Comparison of ENCODE assay signal across 8 mouse cellular contexts in the genomic region with DNA sequence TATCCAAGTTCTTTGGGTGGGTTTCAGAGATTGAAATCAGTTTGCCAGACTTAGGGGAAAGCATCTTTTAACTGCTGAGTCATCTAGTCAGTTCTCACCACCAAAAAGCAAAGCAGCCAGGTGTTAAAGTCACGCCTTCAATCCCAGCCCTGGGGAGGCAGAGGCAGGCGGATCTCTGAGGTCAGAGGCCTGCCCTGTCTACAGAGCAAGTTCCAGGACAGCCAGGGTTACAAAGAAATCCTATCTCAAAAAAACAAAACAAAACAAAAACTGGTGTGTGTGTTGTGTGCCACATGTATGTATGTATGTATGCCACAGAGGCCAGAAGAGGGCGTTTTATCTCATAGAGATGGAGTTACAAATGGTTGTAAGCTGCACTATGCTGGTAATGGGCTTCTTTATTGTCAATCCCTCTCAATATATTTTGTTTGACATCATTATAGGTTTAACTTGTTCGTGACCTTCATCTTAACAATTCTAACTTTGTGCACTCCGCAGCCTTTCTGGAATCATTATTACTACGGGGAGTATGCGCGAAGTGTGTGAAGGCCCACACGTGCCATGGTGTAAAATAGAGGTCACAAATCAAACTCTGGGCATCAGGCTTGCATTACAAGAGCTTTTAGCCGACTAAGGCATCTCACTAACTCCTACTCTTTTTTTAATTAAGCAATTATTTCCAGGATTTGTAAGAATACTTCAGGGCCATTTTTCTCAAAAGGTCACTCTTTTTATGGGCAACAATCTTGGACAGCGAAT. TPM values are rescaled to one million over a fixed set of nuclear protein-coding genes. Genes with fewer than 3 reads are reported as not detected.
A peak's percentile ranks its signal among the peaks of the same experiment; 100 is the strongest.
DNase-seq lines count a peak whose midpoint lies in the region; ATAC-seq lines count a peak whose summit lies in the region.

No protein-coding gene starts in this region.

- intact Hi-C loops in heart, postnatal 25 days (cut with DNase I), result loop anchor here (2.0 to 10.0 kb wide), 4 partner anchors 42 to 694 kb away; partner anchors contain the start of genes Casp8ap2 and Map3k7

- H3K9ac ChIP-seq in heart, embryonic 11.5 days (ENCODE audit: low read depth, low read length), result peak overlapping the region; percentile 34; the same call in 1 of the 2 replicates
- peak overlapping the region; percentile 68 for H3K9ac ChIP-seq in hindbrain, embryonic 13.5 days
- peak overlapping the region; percentile 64 for H3K9ac ChIP-seq in midbrain, embryonic 13.5 days (replicated peaks)

- no peaks in the 10 kb centered on the region for H3K27me3 ChIP-seq in heart, embryonic 11.5 days (ENCODE audit: control insufficient read depth, insufficient read depth, low read length)
- no peaks in the 10 kb centered on the region for H3K27me3 ChIP-seq in hindbrain, embryonic 13.5 days
- no peaks in the 10 kb centered on the region for H3K27me3 ChIP-seq in midbrain, embryonic 13.5 days

- H3K4me1 ChIP-seq in heart, embryonic 11.5 days (ENCODE audit: control insufficient read depth, insufficient read depth, low read length), result peaks cover 7% of the 10 kb centered on the region
- H3K4me1 ChIP-seq in hindbrain, embryonic 13.5 days (replicated peaks), result peaks cover 23% of the 10 kb centered on the region
- H3K4me1 ChIP-seq in midbrain, embryonic 13.5 days (replicated peaks), result peaks cover 14% of the 10 kb centered on the region

- H3K36me3 ChIP-seq in heart, embryonic 11.5 days (ENCODE audit: control insufficient read depth, insufficient read depth, low read length), result peaks cover 6% of the 10 kb centered on the region; the same call in 1 of the 2 replicates
- H3K36me3 ChIP-seq in hindbrain, embryonic 13.5 days, result peaks cover 13% of the 10 kb centered on the region; the same call in 1 of the 2 replicates
- peaks cover 14% of the 10 kb centered on the region for H3K36me3 ChIP-seq in midbrain, embryonic 13.5 days

- peak overlapping the region; percentile 70 for H3K4me2 ChIP-seq in heart, embryonic 11.5 days
- H3K4me2 ChIP-seq in hindbrain, embryonic 13.5 days, result peak overlapping the region; percentile 76
- H3K4me2 ChIP-seq in midbrain, embryonic 13.5 days (replicated peaks), result peak overlapping the region; percentile 80

- H3K9me3 ChIP-seq in heart, embryonic 11.5 days (replicated peaks; ENCODE audit: control insufficient read depth, low read length), result no peaks in the 10 kb centered on the region
- no peaks in the 10 kb centered on the region for H3K9me3 ChIP-seq in hindbrain, embryonic 13.5 days
- no peaks in the 10 kb centered on the region for H3K9me3 ChIP-seq in midbrain, embryonic 13.5 days

- 46% methylated on average over 11 of the region's 11 CpGs for WGBS in heart, embryonic 11.5 days (ENCODE audit: insufficient replicate concordance)
- 56% methylated on average over 11 of the region's 11 CpGs for WGBS in hindbrain, embryonic 13.5 days
- 56% methylated on average over 11 of the region's 11 CpGs for WGBS in midbrain, embryonic 13.5 days

- ATAC-seq in heart, embryonic 11.5 days (replicated peaks; ENCODE audit: insufficient number of reproducible peaks, low FRiP score, low TSS enrichment), result no peak
- peak; percentile 9; the same call in 1 of the 2 replicates for ATAC-seq in common myeloid progenitor, adult 5-6 weeks (replicated peaks; ENCODE audit: low read depth, poor library complexity, severe bottlenecking)
- ATAC-seq in hindbrain, embryonic 13.5 days (ENCODE audit: low FRiP score), result peak; percentile 60
- ATAC-seq in midbrain, embryonic 13.5 days, result peak; percentile 71

- peak overlapping the region; percentile 93 for H3K4me3 ChIP-seq in heart, embryonic 11.5 days (ENCODE audit: low read depth, low read length)
- H3K4me3 ChIP-seq in hindbrain, embryonic 13.5 days, result peak overlapping the region; percentile 92
- peak overlapping the region; percentile 98 for H3K4me3 ChIP-seq in midbrain, embryonic 13.5 days (replicated peaks)

- DNase-seq in heart, postnatal 25 days (ENCODE audit: low spot score), result no peak
- DNase-seq in CD4-positive helper T cell, adult 2 months (ENCODE audit: low read depth, low spot score), result peak; percentile 27
- DNase-seq in yolk sac, embryonic 10.5 days (ENCODE audit: low spot score), result no peak
- DNase-seq in adrenal gland, postnatal 14 days, result no peak

- H3K27ac ChIP-seq in heart, embryonic 11.5 days (ENCODE audit: low read depth, low read length), result peak overlapping the region; percentile 8; the same call in 1 of the 2 replicates
- peak overlapping the region; percentile 86 for H3K27ac ChIP-seq in hindbrain, embryonic 13.5 days
- H3K27ac ChIP-seq in midbrain, embryonic 13.5 days, result peak overlapping the region; percentile 86

RNA-seq across cellular contexts. Expression of gene Mdn1, which starts 0.6 kb away (rescaled TPM):
- 13.6 and 17.6 TPM in 2 replicates for polyA plus RNA-seq in heart, embryonic 11.5 days (2014; fragmentation: Nextera tagmentation; extraction: Ambion mirVana)
- total RNA-seq in heart, postnatal 25 days (2021), result 1 to 10 TPM; 8.4 to 9.4 TPM
- 81.2 and 94.2 TPM in 2 replicates for total RNA-seq in common myeloid progenitor, adult 5-6 weeks (2017)
- polyA plus RNA-seq in hindbrain, embryonic 13.5 days (2015; fragmentation: Nextera tagmentation; extraction: Ambion mirVana), result 15.8 and 17.2 TPM in 2 replicates
- 16.1 and 16.7 TPM in 2 replicates for polyA plus RNA-seq in midbrain, embryonic 13.5 days (2015; fragmentation: Nextera tagmentation; extraction: Ambion mirVana)
- 30.0 and 31.4 TPM in 2 replicates for total RNA-seq in adrenal gland, postnatal 14 days (2021)

RNA-seq across cellular contexts. Expression of gene Casp8ap2, which starts 41.1 kb away (rescaled TPM):
- polyA plus RNA-seq in heart, embryonic 11.5 days (2014; fragmentation: Nextera tagmentation; extraction: Ambion mirVana), result 30.0 and 42.0 TPM in 2 replicates
- 1 to 10 TPM; 5.6 to 5.9 TPM for total RNA-seq in heart, postnatal 25 days (2021)
- total RNA-seq in common myeloid progenitor, adult 5-6 weeks (2017), result 65.9 and 70.4 TPM in 2 replicates
- 53.4 and 53.5 TPM in 2 replicates for polyA plus RNA-seq in hindbrain, embryonic 13.5 days (2015; fragmentation: Nextera tagmentation; extraction: Ambion mirVana)
- polyA plus RNA-seq in midbrain, embryonic 13.5 days (2015; fragmentation: Nextera tagmentation; extraction: Ambion mirVana), result 57.7 and 60.8 TPM in 2 replicates
- 9.9 and 13.2 TPM in 2 replicates for total RNA-seq in adrenal gland, postnatal 14 days (2021)

RNA-seq across cellular contexts. Expression of gene Gja10, which starts 53.8 kb away (rescaled TPM):
- polyA plus RNA-seq in heart, embryonic 11.5 days (2014; fragmentation: Nextera tagmentation; extraction: Ambion mirVana), result not detected in 2 replicates
- total RNA-seq in heart, postnatal 25 days (2021), result not detected
- total RNA-seq in common myeloid progenitor, adult 5-6 weeks (2017), result not detected in 2 replicates
- polyA plus RNA-seq in hindbrain, embryonic 13.5 days (2015; fragmentation: Nextera tagmentation; extraction: Ambion mirVana), result 0.12 TPM in 1 of 2 replicates, not detected in the other
- 0.18 TPM in 1 of 2 replicates, not detected in the other for polyA plus RNA-seq in midbrain, embryonic 13.5 days (2015; fragmentation: Nextera tagmentation; extraction: Ambion mirVana)
- not detected in 2 replicates for total RNA-seq in adrenal gland, postnatal 14 days (2021)

Comparison
In these comparisons a context has a peak if more than half of its experiments do, and no peak if none do; other contexts are left out.
1. H3K27ac ChIP-seq: peak in every context shown above with its lines; median percentile 86 in hindbrain, embryonic 13.5 days; 86 in midbrain, embryonic 13.5 days; 8 in heart, embryonic 11.5 days.